ENCODE assay signal across 12 mouse cellular contexts in genomic region chrX:59179627-59180026, GRCm38 (mm10).
DNase-seq lines count a peak whose midpoint lies in the region; ATAC-seq and TF ChIP-seq lines count a peak whose summit lies in the region.
"Had no signal": no experiment of that assay in that cellular context is flagged by ENCODE, and none has a peak within 500 bp of the region (broad histone marks: within the 10 kb centered on the region; RNA-seq: fewer than 3 reads in every experiment).

No protein-coding gene starts in this region.

- H3K4me3 ChIP-seq in heart, embryonic 10.5 days, result 0 out of 2 replicates have a peak overlapping the region, but pooled peaks have one; percentile 5
- H3K4me3 ChIP-seq in megakaryocyte, embryonic 14.5 days (replicated peaks), result peak overlapping the region; percentile 28
- no peak overlapping the region for H3K4me3 ChIP-seq in hindbrain, embryonic 16.5 days (ENCODE audit: low read length)
- H3K4me3 ChIP-seq in olfactory bulb, adult 2 months (ENCODE audit: insufficient read depth, low read depth, low read length), result no peak overlapping the region
- H3K4me3 ChIP-seq: limb, embryonic 12.5 days; myocyte had no signal

- no peak overlapping the region for H3K4me2 ChIP-seq in hindbrain, embryonic 16.5 days (ENCODE audit: low read length)
- H3K4me2 ChIP-seq: limb, embryonic 12.5 days had no signal

- H3K27ac ChIP-seq in heart, embryonic 10.5 days, result peak overlapping the region; percentile 67
- 0 out of 2 replicates have a peak overlapping the region, but pooled peaks have one; percentile 23 for H3K27ac ChIP-seq in hindbrain, embryonic 16.5 days (ENCODE audit: low read depth, low read length)
- peak overlapping the region; percentile 51; the same call in 1 of the 2 replicates for H3K27ac ChIP-seq in olfactory bulb, adult 2 months (ENCODE audit: insufficient read depth, low read depth, low read length)
- H3K27ac ChIP-seq: limb, embryonic 12.5 days had no signal

- ATAC-seq in megakaryocyte, adult 5-6 weeks (ENCODE audit: poor library complexity, severe bottlenecking), result no peak
- ATAC-seq in hindbrain, embryonic 16.5 days, result peak; percentile 44

- H3K36me3 ChIP-seq in heart, embryonic 10.5 days, result no peaks in the 10 kb centered on the region
- no peaks in the 10 kb centered on the region for H3K36me3 ChIP-seq in megakaryocyte, embryonic 14.5 days (replicated peaks; ENCODE audit: low read length)
- H3K36me3 ChIP-seq in hindbrain, embryonic 16.5 days (ENCODE audit: control insufficient read depth, insufficient read depth, low read length), result no peaks in the 10 kb centered on the region
- H3K36me3 ChIP-seq: limb, embryonic 12.5 days had no signal

- WGBS in heart, embryonic 10.5 days, result 70% methylated on average over 4 of the region's 4 CpGs
- 52% methylated on average over 4 of the region's 4 CpGs for WGBS in hindbrain, embryonic 16.5 days
- WGBS in olfactory bulb, adult 2 months, result 54% methylated on average over 4 of the region's 4 CpGs

- no peak overlapping the region for H3K9ac ChIP-seq in hindbrain, embryonic 16.5 days (ENCODE audit: low read depth, low read length)
- H3K9ac ChIP-seq: limb, embryonic 12.5 days had no signal

- H3K4me1 ChIP-seq in heart, embryonic 10.5 days, result no peaks in the 10 kb centered on the region
- no peaks in the 10 kb centered on the region; the same call in 1 of the 2 replicates for H3K4me1 ChIP-seq in megakaryocyte, embryonic 14.5 days
- H3K4me1 ChIP-seq in hindbrain, embryonic 16.5 days (ENCODE audit: control insufficient read depth, insufficient read depth, low read depth, low read length), result 0 out of 2 replicates have a peak, but pooled peaks cover 2% of the 10 kb centered on the region
- peaks cover 2% of the 10 kb centered on the region; the same call in 1 of the 2 replicates for H3K4me1 ChIP-seq in olfactory bulb, adult 2 months (ENCODE audit: control insufficient read depth, insufficient read depth, low read length)
- H3K4me1 ChIP-seq: limb, embryonic 12.5 days had no signal

- no peak for TF ChIP-seq CTCF in olfactory bulb, adult 2 months (IDR thresholded peaks at IDR 0.05; ENCODE audit: insufficient read depth, low read depth, low read length)

- no peaks in the 10 kb centered on the region for H3K27me3 ChIP-seq in heart, embryonic 10.5 days (ENCODE audit: insufficient read depth, poor library complexity, severe bottlenecking)
- peaks cover 6% of the 10 kb centered on the region for H3K27me3 ChIP-seq in megakaryocyte, embryonic 14.5 days (replicated peaks)
- no peaks in the 10 kb centered on the region for H3K27me3 ChIP-seq in hindbrain, embryonic 16.5 days (replicated peaks; ENCODE audit: control insufficient read depth, insufficient read depth, low read length)
- H3K27me3 ChIP-seq: limb, embryonic 12.5 days had no signal

- no peak for DNase-seq in heart, embryonic 10.5 days (ENCODE audit: low spot score)
- no peak for DNase-seq in heart, adult 18-20 months
- DNase-seq in retina, embryonic 14.5 days (ENCODE audit: low spot score), result no peak
- DNase-seq in ovary, postnatal 14 days (ENCODE audit: low spot score), result no peak
- DNase-seq: B cell, adult 2 months; kidney, adult 18-20 months had no signal

- no peak for TF ChIP-seq POLR2A in olfactory bulb, adult 2 months (IDR thresholded peaks at IDR 0.05; ENCODE audit: insufficient read depth, low read depth, low read length)

- H3K9me3 ChIP-seq in heart, embryonic 10.5 days, result no peaks in the 10 kb centered on the region
- no peaks in the 10 kb centered on the region for H3K9me3 ChIP-seq in megakaryocyte, embryonic 14.5 days
- H3K9me3 ChIP-seq in hindbrain, embryonic 16.5 days (ENCODE audit: control insufficient read depth, low read length), result no peaks in the 10 kb centered on the region
- H3K9me3 ChIP-seq: limb, embryonic 12.5 days had no signal

Comparison
In these comparisons a context has a peak if more than half of its experiments do, and no peak if none do; other contexts are left out.
1. H3K4me3 ChIP-seq: peak in heart, embryonic 10.5 days (single experiment) and megakaryocyte, embryonic 14.5 days (single experiment); none in hindbrain, embryonic 16.5 days (single experiment) and olfactory bulb, adult 2 months (single experiment).
2. Peak in every context shown above with its lines, with median percentiles within 50 percentile points of each other: H3K27ac ChIP-seq.